Mouse (Mus musculus): ENCODE results near the gene Alk.

Alk gene

GRCm38 (mm10) chr17:72604610-72604980 is at the start of gene Alk:
Gene Alk, minus strand, starts transcription at chr17:72604627.
- peak; percentile 85 for DNase-seq

- DNase-seq: no peak
These were observed 48.4 kb upstream of the Alk start for GRCm38 (mm10) chr17:72652801-72653200.

GRCm38 (mm10) chr17:72648607-72649217 is 44.3 kb upstream of the Alk start:
- DNase-seq: no peak

- no peak for DNase-seq
These were observed 41.7 kb upstream of the Alk start for GRCm38 (mm10) chr17:72646167-72646566.

- DNase-seq: no peak
These were observed 35.7 kb upstream of the Alk start for GRCm38 (mm10) chr17:72640095-72640494.

DNA sequence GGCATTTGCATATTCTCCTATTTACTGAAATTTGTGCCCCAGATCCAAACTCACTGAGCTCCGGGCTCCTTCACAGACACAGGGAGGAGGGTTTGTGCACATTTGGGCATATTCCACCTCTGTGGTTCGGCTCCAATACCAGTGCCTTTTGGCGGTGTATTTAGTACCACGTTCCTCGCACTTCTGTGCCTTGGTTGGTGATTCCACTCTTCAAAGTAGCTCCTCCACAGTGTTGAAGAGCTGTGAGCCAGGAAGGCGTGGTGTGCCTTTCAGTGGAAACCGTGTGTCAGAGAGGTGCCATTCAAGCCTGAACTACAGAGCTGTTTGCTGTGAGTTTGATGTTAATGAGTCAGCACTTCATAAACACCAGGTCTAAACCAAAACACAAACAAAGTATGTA is 35.0 kb upstream of the Alk start:
- no peak for DNase-seq

- DNase-seq: peak; percentile 86
These were observed 1.8 kb upstream of the Alk start for GRCm38 (mm10) chr17:72606251-72606650.

DNA sequence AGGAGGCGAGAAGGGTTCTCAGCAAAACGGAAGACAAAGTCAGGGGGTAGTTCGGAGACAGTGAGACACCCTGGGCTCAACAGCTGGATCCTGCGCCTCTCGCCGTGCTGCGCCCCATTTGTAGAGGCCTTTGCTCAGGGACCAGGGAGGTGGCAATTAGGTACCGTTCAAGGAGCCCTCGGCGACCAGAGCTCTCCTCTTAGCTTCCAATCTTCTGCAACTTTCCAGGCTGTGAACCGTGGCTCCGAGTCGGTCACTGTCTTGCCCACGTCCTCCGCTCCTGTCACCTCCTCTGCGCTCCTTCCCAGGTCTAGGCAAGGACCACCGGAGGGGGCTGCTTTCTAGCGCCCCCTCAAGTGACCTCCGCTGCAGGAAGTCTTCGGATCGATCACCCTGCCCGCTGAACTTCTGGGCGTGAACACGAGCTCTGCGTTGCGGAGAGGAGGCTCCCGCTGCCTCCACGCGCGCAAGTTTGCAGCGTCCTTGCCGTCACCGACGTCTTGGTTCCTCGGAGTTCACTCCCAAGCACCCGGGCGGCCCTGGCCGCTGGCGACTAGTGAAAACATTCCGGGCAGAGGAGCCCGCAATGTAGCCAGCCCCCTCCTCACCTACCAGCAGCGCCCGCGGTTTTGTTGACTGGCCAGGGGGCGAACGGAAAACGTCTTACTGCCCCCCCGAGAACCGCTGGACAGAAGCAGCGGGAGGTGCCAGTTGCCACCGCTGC is 379 bp downstream of the Alk start:
- peak; percentile 6 for DNase-seq

GRCm38 (mm10) chr17:72603118-72603885 is 1.1 kb downstream of the Alk start:
- DNase-seq: peak; percentile 73

DNA sequence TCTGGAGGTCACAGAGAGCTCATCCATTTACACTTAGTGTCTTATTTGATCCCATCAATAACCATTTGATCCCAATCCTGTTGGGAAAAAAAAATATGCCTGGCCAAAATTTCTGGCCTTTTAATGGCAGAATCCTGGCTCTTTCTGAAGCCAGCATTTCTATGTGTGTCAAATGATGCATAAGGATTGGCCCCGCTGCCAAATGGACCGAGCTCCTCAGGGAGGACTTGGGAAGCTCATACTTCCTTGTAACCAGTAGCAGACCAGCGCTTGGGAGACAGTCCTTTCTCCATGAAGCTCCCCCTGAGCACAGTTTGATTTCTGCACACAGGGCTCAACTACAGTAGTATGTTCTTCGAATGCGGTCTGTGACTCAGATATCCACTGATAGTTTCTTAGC is 3.6 kb downstream of the Alk start:
- no peak for DNase-seq

DNA sequence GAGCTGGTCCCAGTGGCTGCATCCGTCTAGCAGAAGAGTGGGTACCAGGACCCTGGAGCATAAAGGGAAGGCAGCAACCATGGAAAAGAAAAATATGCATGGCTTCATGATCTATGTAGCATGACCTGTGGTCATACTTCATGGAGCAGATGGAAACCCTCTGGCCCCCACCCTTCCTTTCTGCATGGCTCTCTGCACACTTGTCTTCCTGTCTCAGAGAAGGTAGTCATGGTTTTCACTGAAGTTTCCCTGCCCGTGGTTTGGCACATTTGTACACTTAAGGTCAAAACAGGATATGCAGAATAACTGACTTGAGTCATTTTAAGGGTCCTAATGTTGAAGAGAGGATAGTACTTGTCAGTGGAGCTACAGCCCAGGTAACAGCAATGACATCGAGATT is 16.8 kb downstream of the Alk start:
- no peak for DNase-seq

DNA sequence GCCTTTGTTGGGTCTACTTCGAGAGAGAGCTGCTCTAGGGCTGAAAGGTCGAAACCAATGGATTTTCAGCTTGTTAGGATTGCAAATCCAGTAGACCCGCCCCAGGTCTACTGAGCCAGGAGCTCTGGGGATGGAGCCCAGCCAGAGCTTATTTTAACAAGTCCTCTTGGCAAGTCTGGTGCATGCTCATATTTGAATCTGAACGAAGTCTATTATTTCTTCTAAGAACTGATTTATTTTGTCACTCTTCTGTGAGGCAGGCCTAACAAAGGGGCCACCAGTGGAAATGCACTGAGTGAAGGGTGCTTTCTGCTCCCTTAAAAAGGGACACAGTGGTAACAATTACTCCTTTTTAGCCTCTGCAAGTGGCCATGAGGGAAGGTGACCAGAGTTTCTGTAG is 24.3 kb downstream of the Alk start:
- no peak for DNase-seq

- no peak for DNase-seq
These were observed 25.1 kb downstream of the Alk start for GRCm38 (mm10) chr17:72579321-72579720.

DNA sequence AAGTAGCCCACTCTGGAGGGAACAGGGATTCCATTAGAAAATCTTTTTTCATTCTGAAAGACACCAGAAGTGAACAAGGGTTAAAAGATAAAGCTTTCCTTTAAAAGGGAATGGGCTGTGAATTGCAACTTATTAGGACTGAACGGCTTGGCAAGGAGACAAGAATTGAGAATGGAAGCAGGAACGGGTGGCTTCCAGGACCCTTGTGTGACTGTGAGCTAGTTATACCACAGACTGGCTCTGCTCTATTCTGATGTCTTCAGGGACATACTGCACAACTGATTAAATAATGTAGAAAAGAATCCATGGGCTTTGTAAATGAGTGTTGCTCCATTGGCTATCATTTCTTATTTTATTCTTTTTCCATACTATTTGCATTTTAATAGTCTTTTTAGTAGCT is 33.0 kb downstream of the Alk start:
- DNase-seq: no peak

DNA sequence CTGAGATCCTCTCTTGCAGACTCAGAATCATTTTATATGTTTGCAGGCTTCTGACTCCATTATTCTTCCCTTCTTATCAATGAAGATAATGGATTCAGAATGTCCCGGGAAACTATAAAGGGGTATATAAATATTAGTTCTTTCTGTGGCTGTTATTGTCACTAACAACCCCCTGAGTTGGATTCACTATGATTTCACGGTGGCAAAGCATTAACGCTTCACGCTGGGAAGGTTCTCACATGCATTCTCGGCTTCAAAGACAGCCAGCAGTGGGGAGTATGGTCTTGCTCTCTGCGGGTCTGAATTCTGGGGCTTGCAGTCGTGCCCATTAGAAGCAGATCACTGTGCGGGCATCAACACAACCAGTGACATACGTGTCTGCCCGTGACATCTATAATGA is 34.9 kb downstream of the Alk start:
- DNase-seq: no peak

DNA sequence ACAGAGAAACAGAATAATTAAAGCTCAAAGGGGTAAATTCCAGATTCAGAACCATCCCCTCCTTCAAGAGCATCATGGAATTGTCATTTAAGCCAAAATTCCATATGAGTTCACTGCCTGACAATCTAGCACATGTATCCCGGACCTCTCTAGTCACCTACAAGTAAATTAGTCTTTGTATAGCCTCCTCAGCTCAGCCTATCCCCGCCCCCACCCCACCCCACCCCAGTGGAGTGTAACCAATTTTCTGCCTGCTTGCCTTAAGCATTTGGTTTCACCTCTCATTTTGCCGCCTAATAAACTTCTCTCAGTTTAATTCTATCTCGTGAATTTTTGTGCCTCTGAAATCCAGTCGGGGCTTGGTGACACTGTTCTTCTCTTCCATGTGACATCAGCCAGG is 41.0 kb downstream of the Alk start:
- no peak for DNase-seq

DNA sequence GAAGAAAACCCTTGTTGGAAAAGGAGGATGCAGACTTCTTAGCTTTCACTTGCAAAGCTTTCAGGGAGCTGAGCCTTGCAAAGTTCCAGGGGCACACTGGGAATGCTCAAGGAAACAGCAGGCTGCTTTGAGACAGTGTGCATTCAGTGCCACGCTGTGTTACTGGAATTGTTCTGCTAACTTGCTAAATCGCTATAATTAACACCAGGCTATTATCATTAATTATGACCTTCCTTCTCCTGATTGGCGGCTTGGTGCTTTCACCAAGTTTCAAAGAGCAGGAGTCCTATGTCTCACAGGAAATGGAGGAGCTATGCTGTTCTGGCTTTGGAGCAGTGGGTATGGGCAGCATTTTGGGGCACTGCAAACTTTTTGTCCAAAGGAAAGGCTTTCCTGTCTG is 43.0 kb downstream of the Alk start:
- no peak for DNase-seq

DNA sequence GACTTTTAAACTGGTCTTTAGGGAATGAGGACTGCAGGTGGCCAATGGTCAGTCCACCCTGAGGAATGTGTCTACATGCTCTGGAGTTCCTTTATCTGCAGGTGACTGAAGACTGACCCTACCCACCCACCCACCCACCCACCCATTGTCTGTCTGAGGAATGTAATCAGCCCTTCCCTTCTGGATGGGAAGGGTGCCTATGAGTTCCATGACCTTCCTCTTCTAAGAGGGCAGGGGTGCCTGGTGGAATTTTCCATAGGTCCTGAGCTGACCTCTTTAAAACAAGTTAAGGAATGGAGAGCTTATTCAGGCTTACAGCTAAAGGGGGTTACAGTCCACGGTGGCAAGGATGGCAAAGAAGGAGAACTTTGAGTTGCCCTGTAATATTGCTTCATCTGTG is 43.7 kb downstream of the Alk start:
- DNase-seq: no peak

- DNase-seq: no peak
These were observed 47.2 kb downstream of the Alk start for GRCm38 (mm10) chr17:72557029-72557735.

DNA sequence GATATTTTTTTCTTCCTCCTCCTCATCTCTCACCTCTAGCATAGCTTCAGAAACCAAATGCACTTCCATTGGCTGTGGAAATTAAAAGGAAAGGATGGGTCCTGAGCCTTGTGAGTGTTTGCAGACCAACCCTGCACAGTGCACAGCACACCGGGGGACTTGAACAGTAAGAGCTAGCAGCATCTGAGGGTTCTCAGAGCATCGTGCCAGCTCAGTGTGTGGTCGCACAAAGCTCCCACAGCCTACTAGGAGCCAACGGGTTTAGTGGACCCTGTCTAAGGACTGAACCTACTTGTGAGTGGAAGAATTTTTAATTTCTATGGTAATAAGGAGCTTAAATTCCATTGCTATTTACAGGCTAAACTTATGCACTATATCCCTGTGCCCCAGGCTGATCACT is 58.2 kb downstream of the Alk start:
- DNase-seq: no peak

- no peak for DNase-seq
These were observed 69.1 kb downstream of the Alk start for GRCm38 (mm10) chr17:72535304-72535703.

- no peak for DNase-seq
These were observed 72.2 kb downstream of the Alk start for GRCm38 (mm10) chr17:72532266-72532665.

- DNase-seq: no peak
These were observed 75.9 kb downstream of the Alk start for GRCm38 (mm10) chr17:72528481-72528880.

GRCm38 (mm10) chr17:72527481-72527880 is 76.9 kb downstream of the Alk start:
- DNase-seq: no peak

Data from thymus, postnatal 4 days (tissue).